Mouse (Mus musculus) midbrain, embryonic 14.5 days (tissue): ENCODE data around the gene Lrp1. TPM values are rescaled to one million over a fixed set of nuclear protein-coding genes. Genes with fewer than 3 reads are reported as not detected.

ENCODE experiments used
- ATAC-seq: fragments of 200-750 bp; cut with Nextera tagmentation; 2 replicates; pipeline ENCODE4 v1.8.0; 2017; ENCODE audit warnings: moderate number of reproducible peaks, moderate library complexity; ENCODE audit not compliant: low FRiP score, low TSS enrichment
- DNase-seq: peaks from one replicate; pipeline ENCODE4 v3.0.0-alpha.2; 2015
- H3K27ac ChIP-seq: fragments of 300-500 bp; sonication (generic); replicated peaks from 2 replicates; pipeline ENCODE4 v1.5.1; 2014; ENCODE audit warnings: mild to moderate bottlenecking, low read depth, low read length, moderate library complexity
- H3K27me3 ChIP-seq: fragments of 300-500 bp; sonication (generic); 2 replicates; pipeline ENCODE4 v1.6.1; 2014; ENCODE audit warnings: low read length, control low read depth, mixed read lengths; ENCODE audit not compliant: control insufficient read depth, insufficient read depth
- H3K36me3 ChIP-seq: fragments of 300-500 bp; sonication (generic); 2 replicates; pipeline ENCODE4 v1.6.1; 2014; ENCODE audit warnings: low read length, control low read depth; ENCODE audit not compliant: control insufficient read depth, insufficient read depth
- H3K4me1 ChIP-seq: fragments of 300-500 bp; sonication (generic); 2 replicates; pipeline ENCODE4 v1.6.1; 2014; ENCODE audit warnings: mild to moderate bottlenecking, antibody characterized with exemption, low read length, control low read depth; ENCODE audit not compliant: control insufficient read depth, insufficient read depth
- H3K4me2 ChIP-seq: fragments of 300-500 bp; sonication (generic); 2 replicates; pipeline ENCODE4 v1.6.1; 2014; ENCODE audit warnings: mild to moderate bottlenecking, low read length, moderate library complexity
- H3K4me3 ChIP-seq: fragments of 300-500 bp; sonication (generic); replicated peaks from 2 replicates; pipeline ENCODE4 v1.5.1; 2014; ENCODE audit warnings: low read depth, low read length
- H3K9ac ChIP-seq: fragments of 300-500 bp; sonication (generic); replicated peaks from 2 replicates; pipeline ENCODE4 v1.6.1; 2014; ENCODE audit warnings: mild to moderate bottlenecking, low read length, moderate library complexity
- H3K9me3 ChIP-seq: fragments of 300-500 bp; sonication (generic); 2 replicates; pipeline ENCODE4 v1.6.1; 2016; ENCODE audit warnings: low read length, control low read depth, mixed read lengths; ENCODE audit not compliant: control insufficient read depth
- WGBS: fragments of 180-500 bp; shearing (Covaris S2); extraction: QIAGEN DNeasy Blood & Tissue Kit; methylation state at CpG from one replicate; pipeline ENCODE4 v1.1.7; 2014; 5-methylcytosine and 5-hydroxymethylcytosine counted together
- polyA plus RNA-seq: library from polyadenylated mRNA; unstranded; fragments of >200 nt; fragmentation: Nextera tagmentation; extraction: Ambion mirVana; gene quantifications from 2 replicates; pipeline ENCODE4 v1.2.1, GENCODE M21; 2014

Gene Lrp1
- polyA plus RNA-seq, 1 experiment from 2014 or later: 131 TPM

DNA sequence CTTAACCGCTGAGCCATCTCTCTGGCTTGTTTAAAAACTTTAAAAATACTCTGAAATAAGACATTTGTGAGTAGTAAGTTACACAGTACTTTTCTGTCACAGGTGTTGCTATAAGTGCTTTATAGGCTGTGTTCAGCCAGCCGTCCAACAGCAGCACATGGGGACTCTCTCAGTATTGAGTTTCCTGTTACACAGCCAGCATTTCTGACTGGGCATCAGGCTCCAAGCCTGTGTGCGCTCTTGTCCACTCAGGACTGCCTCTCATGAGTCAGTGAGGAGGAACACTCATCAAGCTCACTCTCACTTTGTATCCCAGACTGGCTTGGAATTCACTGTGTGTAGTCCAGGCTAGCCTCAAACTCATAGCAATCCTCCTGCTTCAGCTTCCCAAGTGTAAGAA, 124.8 kb downstream of the Lrp1 start:
- ATAC-seq: no peak
- 95% methylated on average over 3 of the region's 3 CpGs for WGBS
- H3K9me3 ChIP-seq: no peaks in the 10 kb centered on the region

DNA sequence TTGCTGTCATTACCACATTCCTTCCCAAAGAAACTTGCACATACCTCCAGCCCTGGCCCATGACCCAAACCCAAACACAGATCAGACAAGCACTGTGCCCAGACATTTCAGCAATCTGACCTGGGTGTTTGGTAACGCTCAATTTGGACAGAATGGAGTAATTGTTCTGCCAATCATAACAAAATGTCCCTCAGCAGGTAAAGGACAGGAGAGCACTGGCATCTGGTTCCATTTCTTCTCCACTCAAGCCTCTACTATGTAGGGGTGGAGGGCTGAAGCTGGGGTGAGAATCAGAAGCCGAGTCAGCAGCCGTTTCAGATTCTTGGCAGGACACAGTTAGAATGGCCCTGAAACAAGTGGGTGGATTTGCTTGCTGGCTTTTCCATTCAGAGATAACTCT, 128.8 kb downstream of the Lrp1 start:
- H3K9me3 ChIP-seq: no peaks in the 10 kb centered on the region
- no peak overlapping the region for H3K27ac ChIP-seq
- no peaks in the 10 kb centered on the region for H3K4me1 ChIP-seq
- H3K36me3 ChIP-seq: peaks cover 83% of the 10 kb centered on the region
- ATAC-seq: no peak
- H3K9ac ChIP-seq: no peak overlapping the region
- WGBS: 92% methylated on average over 3 of the region's 3 CpGs
- H3K27me3 ChIP-seq: no peaks in the 10 kb centered on the region
- no peak for DNase-seq
- H3K4me2 ChIP-seq: no peak overlapping the region
- H3K4me3 ChIP-seq: no peak overlapping the region

More for the DNA sequence above, 124.8 kb downstream of the Lrp1 start:
- Histone ChIP-seq H3K4me2 (no peak overlapping the region), H3K9ac (no peak overlapping the region), H3K36me3 (peaks cover 89% of the 10 kb centered on the region), H3K4me3 (no peak overlapping the region), H3K27ac (no peak overlapping the region), H3K27me3 (no peaks in the 10 kb centered on the region), H3K4me1 (no peaks in the 10 kb centered on the region)
- DNase-seq: no peak

DNA sequence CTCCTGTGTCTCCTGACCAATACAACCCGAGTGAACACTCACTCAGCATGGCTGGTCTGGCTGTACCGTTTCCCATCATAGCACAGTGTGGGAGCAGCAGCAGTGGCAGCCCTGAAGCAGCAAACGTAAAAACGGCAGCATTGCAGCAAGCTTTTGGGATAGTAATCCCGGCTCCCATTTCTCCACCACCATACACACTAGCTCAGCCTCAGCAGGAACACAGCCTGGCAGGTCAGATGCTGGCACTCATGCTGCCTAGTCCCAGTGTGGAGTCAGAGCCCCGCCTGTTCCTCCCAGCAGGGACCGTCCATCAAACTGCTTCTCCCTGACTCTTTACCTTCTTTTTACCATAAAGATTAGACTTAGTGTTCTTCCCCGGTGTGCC, 129.8 kb downstream of the Lrp1 start:
- ATAC-seq (no peak), DNase-seq (no peak)
- peaks cover 76% of the 10 kb centered on the region for H3K36me3 ChIP-seq
- H3K4me1 ChIP-seq: no peaks in the 10 kb centered on the region
- H3K9ac ChIP-seq: no peak overlapping the region
- H3K9me3 ChIP-seq: no peaks in the 10 kb centered on the region
- H3K27ac ChIP-seq: peak overlapping the region; percentile 74
- WGBS: 51% methylated on average over 8 of the region's 8 CpGs
- H3K4me2 ChIP-seq: no peak overlapping the region
- H3K27me3 ChIP-seq: no peaks in the 10 kb centered on the region
- no peak overlapping the region for H3K4me3 ChIP-seq

GRCm38 (mm10) chr10:127490160-127491127, 130.5 kb downstream of the Lrp1 start:
- no peak for ATAC-seq
- peaks cover 73% of the 10 kb centered on the region for H3K36me3 ChIP-seq
- H3K9me3 ChIP-seq: no peaks in the 10 kb centered on the region
- no peak overlapping the region for H3K9ac ChIP-seq
- peak overlapping the region; percentile 74 for H3K27ac ChIP-seq
- no peaks in the 10 kb centered on the region for H3K27me3 ChIP-seq
- H3K4me2 ChIP-seq: no peak overlapping the region
- DNase-seq: peak; percentile 23
- H3K4me1 ChIP-seq: no peaks in the 10 kb centered on the region
- H3K4me3 ChIP-seq: no peak overlapping the region
- 75% methylated on average over 18 of the region's 18 CpGs for WGBS

- H3K27me3 ChIP-seq: no peaks in the 10 kb centered on the region
- no peaks in the 10 kb centered on the region for H3K4me1 ChIP-seq
- ATAC-seq (no peak), DNase-seq (no peak)
- no peak overlapping the region for H3K4me3 ChIP-seq
- peaks cover 73% of the 10 kb centered on the region for H3K36me3 ChIP-seq
- H3K27ac ChIP-seq: no peak overlapping the region
- H3K9ac ChIP-seq: no peak overlapping the region
- 87% methylated on average over 7 of the region's 7 CpGs for WGBS
- no peaks in the 10 kb centered on the region for H3K9me3 ChIP-seq
- H3K4me2 ChIP-seq: no peak overlapping the region
Measured at GRCm38 (mm10) chr10:127488856-127489255, 132.1 kb downstream of the Lrp1 start.

Other genes with a start within 250 kb of the Lrp1 start
- 34.0 and 39.8 TPM in 2 replicates for gene R3hdm2, start 240.8 kb downstream of the Lrp1 start, polyA plus RNA-seq
- 0.32 and 1.0 TPM in 2 replicates for gene Stac3, start 119.5 kb downstream of the Lrp1 start, polyA plus RNA-seq
- gene Ndufa4l2, start 106.2 kb downstream of the Lrp1 start, polyA plus RNA-seq: 14.2 and 18.6 TPM in 2 replicates
- 48.9 and 50.7 TPM in 2 replicates for gene Shmt2, start 98.7 kb downstream of the Lrp1 start, polyA plus RNA-seq
- gene Nxph4, start 86.6 kb downstream of the Lrp1 start, polyA plus RNA-seq: 106 and 134 TPM in 2 replicates
- gene Stat6, start 21.8 kb upstream of the Lrp1 start, polyA plus RNA-seq: 1.4 and 4.0 TPM in 2 replicates
- 2.6 and 3.5 TPM in 2 replicates for gene Nemp1, start 45.8 kb upstream of the Lrp1 start, polyA plus RNA-seq
- 0.93 and 1.2 TPM in 2 replicates for gene Nab2, start 47.4 kb upstream of the Lrp1 start, polyA plus RNA-seq
- 0.62 TPM in 1 of 2 replicates, not detected in the other for gene Myo1a, start 84.0 kb upstream of the Lrp1 start, polyA plus RNA-seq
- not detected in 2 replicates for gene Tac2, start 103.3 kb upstream of the Lrp1 start, polyA plus RNA-seq
- 5.5 and 6.2 TPM in 2 replicates for gene Zbtb39, start 118.4 kb upstream of the Lrp1 start, polyA plus RNA-seq
- 0.53 and 0.67 TPM in 2 replicates for gene Gpr182, start 130.6 kb upstream of the Lrp1 start, polyA plus RNA-seq
- 0.07 TPM in 1 of 2 replicates, not detected in the other for gene Rdh1, start 138.6 kb upstream of the Lrp1 start, polyA plus RNA-seq
- gene Rdh16f1, start 138.6 kb upstream of the Lrp1 start, polyA plus RNA-seq: not detected in 2 replicates
- gene Rdh9, start 155.2 kb upstream of the Lrp1 start, polyA plus RNA-seq: 0.13 and 0.22 TPM in 2 replicates
- gene Rdh16, start 180.0 kb upstream of the Lrp1 start, polyA plus RNA-seq: 0.07 TPM in 1 of 2 replicates, not detected in the other
- gene Rdh19, start 228.8 kb upstream of the Lrp1 start, polyA plus RNA-seq: not detected in 2 replicates
- not detected in 2 replicates for gene Rdh16f2, start 245.3 kb upstream of the Lrp1 start, polyA plus RNA-seq